Mouse (Mus musculus) adrenal gland, postnatal 14 days (tissue): ENCODE measurements around the gene Cnr1. TPM values are rescaled to one million over a fixed set of nuclear protein-coding genes. Genes with fewer than 3 reads are reported as not detected.

Experiments used
- DNase-seq: peaks from one replicate; pipeline ENCODE4 v3.0.0; 2021; ENCODE audit warnings: mixed read lengths
- long read RNA-seq, 2 experiments: library from polyadenylated mRNA; stranded (forward); transcript quantifications; one replicate each; pipeline ENCODE4 v2.0.0; 2021
- total RNA-seq: library from RNA; stranded (reverse); gene quantifications from 2 replicates; pipeline ENCODE4 v1.2.3, GENCODE M21; 2021

The Cnr1 gene
- total RNA-seq: 27.6 and 30.8 TPM in 2 replicates
- long read RNA-seq, experiment 1, full-length matches to known transcripts: 2 of 10 reads
- long read RNA-seq, experiment 1, partial matches to known transcripts: 0 of 10 reads
- long read RNA-seq, experiment 1, other reads (novel, unspliced or antisense): 8 of 10 reads
- long read RNA-seq, experiment 2, full-length matches to known transcripts: 1 of 6 reads
- long read RNA-seq, experiment 2, partial matches to known transcripts: 0 of 6 reads
- long read RNA-seq, experiment 2, other reads (novel, unspliced or antisense): 5 of 6 reads

GRCm38 (mm10) chr4:33924234-33924888, at the start of gene Cnr1:
Gene Cnr1, plus strand, starts transcription at chr4:33924593.
- DNase-seq: peak; percentile 92

GRCm38 (mm10) chr4:33879944-33880343, 44.4 kb upstream of the Cnr1 start:
- DNase-seq: no peak

GRCm38 (mm10) chr4:33886026-33886425, 38.4 kb upstream of the Cnr1 start:
- no peak for DNase-seq

- DNase-seq: no peak
Observed at GRCm38 (mm10) chr4:33889976-33890375, 34.4 kb upstream of the Cnr1 start.

GRCm38 (mm10) chr4:33892178-33892869, 32.1 kb upstream of the Cnr1 start:
- no peak for DNase-seq

GRCm38 (mm10) chr4:33893841-33894240, 30.6 kb upstream of the Cnr1 start:
- no peak for DNase-seq

GRCm38 (mm10) chr4:33895046-33895445, 29.3 kb upstream of the Cnr1 start:
- DNase-seq: no peak

GRCm38 (mm10) chr4:33895491-33895890, 28.9 kb upstream of the Cnr1 start:
- no peak for DNase-seq

GRCm38 (mm10) chr4:33901659-33902058, 22.7 kb upstream of the Cnr1 start:
- no peak for DNase-seq

- no peak for DNase-seq
Observed at GRCm38 (mm10) chr4:33903812-33904340, 20.5 kb upstream of the Cnr1 start.

GRCm38 (mm10) chr4:33904826-33905225, 19.6 kb upstream of the Cnr1 start:
- no peak for DNase-seq

GRCm38 (mm10) chr4:33908786-33909185, 15.6 kb upstream of the Cnr1 start:
- DNase-seq: no peak

GRCm38 (mm10) chr4:33915730-33916129, 8.7 kb upstream of the Cnr1 start:
- no peak for DNase-seq

- DNase-seq: no peak
Observed at GRCm38 (mm10) chr4:33920807-33921206, 3.6 kb upstream of the Cnr1 start.

GRCm38 (mm10) chr4:33923151-33923760, 1.1 kb upstream of the Cnr1 start:
- peak; percentile 55 for DNase-seq

GRCm38 (mm10) chr4:33923761-33924233, 596 bp upstream of the Cnr1 start:
- no peak for DNase-seq

GRCm38 (mm10) chr4:33924889-33925245, 474 bp downstream of the Cnr1 start:
- no peak for DNase-seq

- DNase-seq: no peak
Observed at GRCm38 (mm10) chr4:33925489-33925888, 1.1 kb downstream of the Cnr1 start.

- no peak for DNase-seq
Observed at GRCm38 (mm10) chr4:33926010-33926409, 1.6 kb downstream of the Cnr1 start.

- DNase-seq: no peak
Observed at GRCm38 (mm10) chr4:33926730-33927263, 2.4 kb downstream of the Cnr1 start.

GRCm38 (mm10) chr4:33927644-33928043, 3.3 kb downstream of the Cnr1 start:
- DNase-seq: no peak

- DNase-seq: no peak
Observed at GRCm38 (mm10) chr4:33928450-33928849, 4.1 kb downstream of the Cnr1 start.
